12 mouse cellular contexts compared by ENCODE assay signal in the genomic region with DNA sequence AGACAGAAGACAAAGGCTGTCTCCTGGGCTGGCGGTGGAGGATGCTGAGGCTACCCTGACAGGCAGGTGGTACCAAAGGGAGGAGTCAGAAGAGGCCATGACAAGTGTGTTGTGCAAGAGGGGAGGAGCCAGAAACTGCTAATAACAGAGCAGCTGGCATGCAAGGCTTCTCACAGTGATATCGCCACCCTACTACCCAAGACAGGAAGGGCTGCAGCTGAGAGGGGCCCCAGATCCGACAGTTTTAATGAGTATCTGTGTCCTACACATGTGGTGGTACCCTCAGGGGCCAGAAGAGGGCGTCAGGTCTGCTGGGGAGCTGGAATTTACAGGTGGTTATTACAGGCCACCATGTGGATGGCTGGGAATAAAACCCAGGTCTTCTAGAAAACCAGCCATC. TPM values are rescaled to one million over a fixed set of nuclear protein-coding genes. Genes with fewer than 3 reads are reported as not detected.
DNase-seq lines count a peak whose midpoint lies in the region; ATAC-seq and TF ChIP-seq lines count a peak whose summit lies in the region.
"Had no signal": no experiment of that assay in that cellular context is flagged by ENCODE, and none has a peak within 500 bp of the region (broad histone marks: within the 10 kb centered on the region; RNA-seq: fewer than 3 reads in every experiment).

No protein-coding gene starts in this region.

- H3K36me3 ChIP-seq in lung, embryonic 15.5 days, result no peaks in the 10 kb centered on the region
- no peaks in the 10 kb centered on the region for H3K36me3 ChIP-seq in liver, embryonic 11.5 days (ENCODE audit: control insufficient read depth, insufficient read depth, low read length)
- no peaks in the 10 kb centered on the region for H3K36me3 ChIP-seq in stomach, embryonic 14.5 days (ENCODE audit: control insufficient read depth, insufficient read depth, low read length)

- no peaks in the 10 kb centered on the region for H3K9me3 ChIP-seq in lung, embryonic 15.5 days
- H3K9me3 ChIP-seq in liver, embryonic 11.5 days (ENCODE audit: control insufficient read depth, low read length), result no peaks in the 10 kb centered on the region
- no peaks in the 10 kb centered on the region for H3K9me3 ChIP-seq in stomach, embryonic 14.5 days (ENCODE audit: control insufficient read depth, low read depth, low read length)

- TF ChIP-seq POLR2A in lung, adult 2 months (IDR thresholded peaks at IDR 0.05; ENCODE audit: borderline replicate concordance, extremely low read depth, low read depth, low read length), result no peak
- TF ChIP-seq POLR2A in bone marrow macrophage, adult 2 months (IDR thresholded peaks at IDR 0.05; ENCODE audit: borderline replicate concordance, low read depth, low read length), result no peak

- no peak overlapping the region for H3K4me2 ChIP-seq in lung, embryonic 15.5 days
- no peak overlapping the region for H3K4me2 ChIP-seq in liver, embryonic 11.5 days
- H3K4me2 ChIP-seq in stomach, embryonic 14.5 days (replicated peaks; ENCODE audit: low read depth, low read length), result no peak overlapping the region
- H3K4me2 ChIP-seq: midbrain, embryonic 11.5 days had no signal

- TF ChIP-seq CTCF in lung, adult 2 months (IDR thresholded peaks at IDR 0.05; ENCODE audit: insufficient read depth, low read length), result no peak
- TF ChIP-seq CTCF in bone marrow macrophage, adult 2 months (IDR thresholded peaks at IDR 0.05; ENCODE audit: low read depth, low read length), result 0 out of 2 replicates have a peak, but pooled peaks have one; percentile 26

- H3K4me3 ChIP-seq in lung, embryonic 15.5 days, result no peak overlapping the region
- H3K4me3 ChIP-seq in lung, adult 2 months (replicated peaks; ENCODE audit: extremely low read depth, low read depth, low read length), result no peak overlapping the region
- H3K4me3 ChIP-seq in bone marrow macrophage, adult 2 months (ENCODE audit: insufficient read depth, low read length), result no peak overlapping the region
- H3K4me3 ChIP-seq in liver, embryonic 11.5 days (ENCODE audit: low read depth, low read length), result no peak overlapping the region
- no peak overlapping the region for H3K4me3 ChIP-seq in stomach, embryonic 14.5 days (ENCODE audit: low read depth, low read length)
- H3K4me3 ChIP-seq: erythroblast, embryonic 14.5 days had no signal

- H3K9ac ChIP-seq in lung, embryonic 15.5 days, result no peak overlapping the region
- 0 out of 2 replicates have a peak overlapping the region, but pooled peaks have one; percentile 12 for H3K9ac ChIP-seq in liver, embryonic 11.5 days (ENCODE audit: low read depth, low read length)
- H3K9ac ChIP-seq in stomach, embryonic 14.5 days (replicated peaks; ENCODE audit: low read depth, low read length), result no peak overlapping the region

- no peaks in the 10 kb centered on the region for H3K27me3 ChIP-seq in lung, embryonic 15.5 days
- H3K27me3 ChIP-seq in liver, embryonic 11.5 days (replicated peaks; ENCODE audit: control insufficient read depth, insufficient read depth, low read length), result no peaks in the 10 kb centered on the region
- no peaks in the 10 kb centered on the region for H3K27me3 ChIP-seq in stomach, embryonic 14.5 days (ENCODE audit: control insufficient read depth, insufficient read depth, low read length)

- H3K4me1 ChIP-seq in lung, embryonic 15.5 days, result peaks cover 54% of the 10 kb centered on the region
- H3K4me1 ChIP-seq in lung, adult 2 months (ENCODE audit: control insufficient read depth, insufficient read depth, low read length), result peaks cover 29% of the 10 kb centered on the region
- H3K4me1 ChIP-seq in bone marrow macrophage, adult 2 months (ENCODE audit: control insufficient read depth, insufficient read depth, low read length), result peaks cover 26% of the 10 kb centered on the region
- H3K4me1 ChIP-seq in liver, embryonic 11.5 days (replicated peaks; ENCODE audit: control insufficient read depth, insufficient read depth, low read length), result peaks cover 46% of the 10 kb centered on the region
- H3K4me1 ChIP-seq in stomach, embryonic 14.5 days (ENCODE audit: control insufficient read depth, insufficient read depth, low read length), result peaks cover 37% of the 10 kb centered on the region

- DNase-seq in lung, adult 2 months, result no peak
- DNase-seq in liver, embryonic 11.5 days (ENCODE audit: low spot score), result peak; percentile 61
- DNase-seq in left cerebral cortex, postnatal 14 days (ENCODE audit: low spot score in 2 of 2), result no peak
- DNase-seq in right cerebral cortex, adult 18-20 months, result no peak
- DNase-seq: kidney, adult 2 months; thymus, adult 2 months had no signal

- intact Hi-C loops in left cerebral cortex, postnatal 14 days (cut with DNase I), result no loop called here

- 56% methylated on average over 4 of the region's 4 CpGs for WGBS in lung, embryonic 15.5 days
- WGBS in lung, adult 2 months, result 45% methylated on average over 4 of the region's 4 CpGs
- 42% methylated on average over 4 of the region's 4 CpGs for WGBS in liver, embryonic 11.5 days
- 61% methylated on average over 4 of the region's 4 CpGs for WGBS in stomach, embryonic 14.5 days

- H3K27ac ChIP-seq in lung, embryonic 15.5 days, result no peak overlapping the region
- no peak overlapping the region for H3K27ac ChIP-seq in bone marrow macrophage, adult 2 months (ENCODE audit: insufficient read depth, low read depth, low read length)
- H3K27ac ChIP-seq in liver, embryonic 11.5 days (ENCODE audit: low read depth, low read length), result peak overlapping the region; percentile 32; the same call in 1 of the 2 replicates
- no peak overlapping the region for H3K27ac ChIP-seq in stomach, embryonic 14.5 days (ENCODE audit: low read length)

- 0 out of 2 replicates have a peak, but pooled peaks have one; percentile 15 for ATAC-seq in lung, embryonic 15.5 days (ENCODE audit: borderline replicate concordance, extremely low read depth, low FRiP score, low TSS enrichment)
- peak; percentile 88 for ATAC-seq in liver, embryonic 11.5 days (replicated peaks; ENCODE audit: low FRiP score)
- ATAC-seq in stomach, embryonic 14.5 days (ENCODE audit: insufficient number of reproducible peaks, insufficient read depth, low FRiP score, low read depth), result 0 out of 2 replicates have a peak, but pooled peaks have one; percentile 14

RNA-seq across cellular contexts. Expression of a gene that starts 7.3 kb away (rescaled TPM):
- 31.8 and 32.2 TPM in 2 replicates for polyA plus RNA-seq in lung, embryonic 15.5 days (2015; fragmentation: Nextera tagmentation; extraction: Ambion mirVana)
- polyA plus RNA-seq in lung, adult 2 months (2012; rRNA removed), result 305 and 359 TPM in 2 replicates
- polyA plus RNA-seq in bone marrow macrophage, adult 2 months (2012; ENCODE audit: insufficient read depth, insufficient read length, missing spikeins), result 32.5 and 41.6 TPM in 2 replicates
- polyA plus RNA-seq in liver, embryonic 11.5 days (2014; fragmentation: Nextera tagmentation; extraction: Ambion mirVana), result 22.4 and 25.6 TPM in 2 replicates
- polyA plus RNA-seq in stomach, embryonic 14.5 days (2014; fragmentation: Nextera tagmentation; extraction: Ambion mirVana), result 44.1 and 44.9 TPM in 2 replicates
- total RNA-seq in left cerebral cortex, postnatal 14 days (2021), result 100 to 1,000 TPM; 138 to 141 TPM

RNA-seq across cellular contexts. Expression of a gene that starts 36.4 kb away (rescaled TPM):
- polyA plus RNA-seq in lung, embryonic 15.5 days (2015; fragmentation: Nextera tagmentation; extraction: Ambion mirVana), result 0.50 and 0.93 TPM in 2 replicates
- not detected in 2 replicates for polyA plus RNA-seq in lung, adult 2 months (2012; rRNA removed)
- not detected in 2 replicates for polyA plus RNA-seq in bone marrow macrophage, adult 2 months (2012; ENCODE audit: insufficient read depth, insufficient read length, missing spikeins)
- 0.36 TPM in 1 of 2 replicates, not detected in the other for polyA plus RNA-seq in liver, embryonic 11.5 days (2014; fragmentation: Nextera tagmentation; extraction: Ambion mirVana)
- 0.93 and 1.5 TPM in 2 replicates for polyA plus RNA-seq in stomach, embryonic 14.5 days (2014; fragmentation: Nextera tagmentation; extraction: Ambion mirVana)
- total RNA-seq in left cerebral cortex, postnatal 14 days (2021), result 1 to 10 TPM in 1 of 2 experiments, not detected in 1; 1.8 TPM
- polyA plus RNA-seq: erythroblast, embryonic 14.5 days; gonadal fat pad, adult 2 months; midbrain, embryonic 11.5 days had no signal

RNA-seq across cellular contexts. Expression of a gene that starts 46.6 kb away (rescaled TPM):
- polyA plus RNA-seq in lung, embryonic 15.5 days (2015; fragmentation: Nextera tagmentation; extraction: Ambion mirVana), result 11.7 and 13.5 TPM in 2 replicates
- 34.9 and 46.7 TPM in 2 replicates for polyA plus RNA-seq in lung, adult 2 months (2012; rRNA removed)
- 7.8 and 8.0 TPM in 2 replicates for polyA plus RNA-seq in bone marrow macrophage, adult 2 months (2012; ENCODE audit: insufficient read depth, insufficient read length, missing spikeins)
- 18.6 and 20.4 TPM in 2 replicates for polyA plus RNA-seq in liver, embryonic 11.5 days (2014; fragmentation: Nextera tagmentation; extraction: Ambion mirVana)
- 5.7 and 6.8 TPM in 2 replicates for polyA plus RNA-seq in stomach, embryonic 14.5 days (2014; fragmentation: Nextera tagmentation; extraction: Ambion mirVana)
- total RNA-seq in left cerebral cortex, postnatal 14 days (2021), result under 1 TPM; 0.62 to 0.70 TPM

Comparison
In these comparisons a context has a peak if more than half of its experiments do, and no peak if none do; other contexts are left out.
1. ATAC-seq: peak in every context shown above with its lines; median percentile 88 in liver, embryonic 11.5 days; 15 in lung, embryonic 15.5 days; 14 in stomach, embryonic 14.5 days.